Mouse (Mus musculus) intestine, postnatal 0 days (tissue): ENCODE measurements around the gene Gbp7. TPM values are rescaled to one million over a fixed set of nuclear protein-coding genes. Genes with fewer than 3 reads are reported as not detected.

ENCODE experiments used
- ATAC-seq: fragments of 200-750 bp; cut with Nextera tagmentation; 2 replicates; pipeline ENCODE4 v1.8.0; 2017; ENCODE audit warnings: mild to moderate bottlenecking, moderate TSS enrichment, moderate library complexity
- H3K27ac ChIP-seq: fragments of 300-500 bp; sonication (generic); 2 replicates; pipeline ENCODE4 v1.5.1; 2014; ENCODE audit warnings: mild to moderate bottlenecking, low read depth, low read length, moderate library complexity
- H3K27me3 ChIP-seq: fragments of 300-500 bp; sonication (generic); replicated peaks from 2 replicates; pipeline ENCODE4 v1.6.1; 2014; ENCODE audit warnings: low read length, mixed read lengths; ENCODE audit not compliant: control insufficient read depth, insufficient read depth
- H3K36me3 ChIP-seq: fragments of 300-500 bp; sonication (generic); 2 replicates; pipeline ENCODE4 v1.6.1; 2014; ENCODE audit warnings: mild to moderate bottlenecking, moderate library complexity; ENCODE audit not compliant: control insufficient read depth, insufficient read depth
- H3K4me1 ChIP-seq: fragments of 300-500 bp; sonication (generic); replicated peaks from 2 replicates; pipeline ENCODE4 v1.6.1; 2014; ENCODE audit warnings: antibody characterized with exemption, low read length, mixed read lengths; ENCODE audit not compliant: control insufficient read depth, insufficient read depth
- H3K4me2 ChIP-seq: fragments of 300-500 bp; sonication (generic); replicated peaks from 2 replicates; pipeline ENCODE4 v1.6.1; 2014; ENCODE audit warnings: low read depth, mild to moderate bottlenecking, moderate library complexity
- H3K4me3 ChIP-seq: fragments of 300-500 bp; sonication (generic); 2 replicates; pipeline ENCODE4 v1.5.1; 2014; ENCODE audit warnings: low read depth, low read length
- H3K9ac ChIP-seq: fragments of 300-500 bp; sonication (generic); 2 replicates; pipeline ENCODE4 v1.6.1; 2014; ENCODE audit warnings: mild to moderate bottlenecking, low read depth, low read length
- H3K9me3 ChIP-seq: fragments of 300-500 bp; sonication (generic); 2 replicates; pipeline ENCODE4 v1.6.1; 2016; ENCODE audit warnings: mixed run types; ENCODE audit not compliant: control insufficient read depth
- CTCF ChIP-seq: sonication (generic); IDR thresholded peaks from 2 replicates; pipeline ENCODE4 v1.5.1; 2016; ENCODE audit warnings: low read depth, mild to moderate bottlenecking, control low read depth, antibody characterized with exemption, moderate library complexity
- WGBS: fragments of 180-500 bp; shearing (Covaris S2); extraction: QIAGEN DNeasy Blood & Tissue Kit; methylation state at CpG from one replicate; pipeline ENCODE4 v1.1.7; 2014; 5-methylcytosine and 5-hydroxymethylcytosine counted together
- polyA plus RNA-seq: library from polyadenylated mRNA; unstranded; fragments of >200 nt; fragmentation: Nextera tagmentation; extraction: Ambion mirVana; gene quantifications from 2 replicates; pipeline ENCODE4 v1.2.1, GENCODE M21; 2015

The Gbp7 gene
- polyA plus RNA-seq, result 11.4 and 12.6 TPM in 2 replicates

GRCm38 (mm10) chr3:142530087-142530953 lies at the start of gene Gbp7:
TSS of gene Gbp7 (plus strand) at chr3:142530342.
- TF ChIP-seq CTCF, result no peak
- ATAC-seq, result peak; percentile 87
- H3K4me1 ChIP-seq, result no peaks in the 10 kb centered on the region
- peak within 1 kb of the TSS; percentile 43 for H3K27ac ChIP-seq
- peak within 1 kb of the TSS; percentile 54 for H3K9ac ChIP-seq
- peak within 1 kb of the TSS; percentile 57 for H3K4me3 ChIP-seq
- H3K27me3 ChIP-seq, result no peaks in the 10 kb centered on the region
- H3K36me3 ChIP-seq, result no peaks in the 10 kb centered on the region
- peak within 1 kb of the TSS; percentile 82 for H3K4me2 ChIP-seq
- no peaks in the 10 kb centered on the region for H3K9me3 ChIP-seq
- WGBS, result under 1% methylated on average over 30 of the region's 30 CpGs

GRCm38 (mm10) chr3:142490465-142490864 lies 39.7 kb upstream of the Gbp7 start:
- Histone ChIP-seq H3K9me3 (no peaks in the 10 kb centered on the region), H3K4me1 (no peaks in the 10 kb centered on the region), H3K9ac (no peak overlapping the region), H3K27ac (no peak overlapping the region), H3K4me3 (no peak overlapping the region), H3K4me2 (no peak overlapping the region), H3K36me3 (no peaks in the 10 kb centered on the region), H3K27me3 (0 out of 2 replicates have a peak, but pooled peaks cover 12% of the 10 kb centered on the region)
- WGBS, result 79% methylated on average over 1 of the region's 1 CpGs
- ATAC-seq, result 0 out of 2 replicates have a peak, but pooled peaks have one; percentile 36
- TF ChIP-seq CTCF, result peak; percentile 96

GRCm38 (mm10) chr3:142493536-142494061 lies 36.5 kb upstream of the Gbp7 start, which contains the start of gene Gbp5:
TSS of gene Gbp5 (plus strand) at chr3:142493978.
- H3K36me3 ChIP-seq, result no peaks in the 10 kb centered on the region
- 0 out of 2 replicates have a peak, but pooled peaks cover 12% of the 10 kb centered on the region for H3K27me3 ChIP-seq
- H3K4me2 ChIP-seq, result peak within 1 kb of the TSS; percentile 35; the same call in 1 of the 2 replicates
- TF ChIP-seq CTCF, result peak; percentile 86
- H3K27ac ChIP-seq, result no peak within 1 kb of the TSS
- peak; percentile 85 for ATAC-seq
- no peaks in the 10 kb centered on the region for H3K9me3 ChIP-seq
- no peak within 1 kb of the TSS for H3K4me3 ChIP-seq
- no peaks in the 10 kb centered on the region for H3K4me1 ChIP-seq
- H3K9ac ChIP-seq, result no peak within 1 kb of the TSS
- 24% methylated on average over 6 of the region's 6 CpGs for WGBS

GRCm38 (mm10) chr3:142495146-142495655 lies 34.9 kb upstream of the Gbp7 start:
- Histone ChIP-seq H3K4me1 (no peaks in the 10 kb centered on the region), H3K27me3 (0 out of 2 replicates have a peak, but pooled peaks cover 12% of the 10 kb centered on the region), H3K4me3 (no peak overlapping the region), H3K9ac (no peak overlapping the region), H3K36me3 (no peaks in the 10 kb centered on the region), H3K27ac (no peak overlapping the region), H3K4me2 (no peak overlapping the region), H3K9me3 (no peaks in the 10 kb centered on the region)
- WGBS, result 90% methylated on average over 5 of the region's 5 CpGs
- ATAC-seq, result no peak
- TF ChIP-seq CTCF, result no peak

- H3K9me3 ChIP-seq, result no peaks in the 10 kb centered on the region
- H3K27ac ChIP-seq, result no peak overlapping the region
- WGBS, result 37% methylated on average over 14 of the region's 14 CpGs
- H3K9ac ChIP-seq, result 0 out of 2 replicates have a peak overlapping the region, but pooled peaks have one; percentile 11
- peak overlapping the region; percentile 51 for H3K4me2 ChIP-seq
- no peak for TF ChIP-seq CTCF
- no peak for ATAC-seq
- H3K4me1 ChIP-seq, result no peaks in the 10 kb centered on the region
- H3K4me3 ChIP-seq, result peak overlapping the region; percentile 25
- no peaks in the 10 kb centered on the region for H3K36me3 ChIP-seq
- 0 out of 2 replicates have a peak, but pooled peaks cover 4% of the 10 kb centered on the region for H3K27me3 ChIP-seq
Measured at GRCm38 (mm10) chr3:142496113-142497101, 33.7 kb upstream of the Gbp7 start.
